Mouse (Mus musculus) induced T-regulatory cell, adult 2 months (primary cell): Measurements from ENCODE around the gene Med11.

Experiments
- DNase-seq: peaks from one replicate; pipeline ENCODE4 v3.0.0-alpha.2; 2012; ENCODE audit warnings: low read depth

The Med11 gene

DNA sequence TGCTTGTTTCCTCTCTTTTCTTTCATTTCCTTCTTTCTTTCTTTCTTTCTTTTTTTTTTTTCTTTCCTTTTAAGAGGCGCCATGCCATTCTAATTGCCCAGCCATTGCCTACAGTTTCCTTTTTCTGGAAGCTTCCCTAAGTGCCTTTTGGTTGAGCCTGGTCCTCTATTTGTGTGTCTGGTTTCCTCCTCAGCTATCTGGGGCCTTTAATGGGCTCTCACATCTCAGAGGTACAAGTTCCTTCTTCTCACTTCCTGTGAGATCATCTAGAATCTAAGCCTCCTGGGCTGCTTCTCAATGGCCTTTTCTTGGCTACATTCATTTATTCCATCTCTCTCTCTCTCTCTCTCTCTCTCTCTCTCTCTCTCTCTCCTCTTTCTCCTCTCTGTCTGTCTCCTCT is 4.3 kb upstream of the Med11 start:
- peak; percentile 47 for DNase-seq

DNA sequence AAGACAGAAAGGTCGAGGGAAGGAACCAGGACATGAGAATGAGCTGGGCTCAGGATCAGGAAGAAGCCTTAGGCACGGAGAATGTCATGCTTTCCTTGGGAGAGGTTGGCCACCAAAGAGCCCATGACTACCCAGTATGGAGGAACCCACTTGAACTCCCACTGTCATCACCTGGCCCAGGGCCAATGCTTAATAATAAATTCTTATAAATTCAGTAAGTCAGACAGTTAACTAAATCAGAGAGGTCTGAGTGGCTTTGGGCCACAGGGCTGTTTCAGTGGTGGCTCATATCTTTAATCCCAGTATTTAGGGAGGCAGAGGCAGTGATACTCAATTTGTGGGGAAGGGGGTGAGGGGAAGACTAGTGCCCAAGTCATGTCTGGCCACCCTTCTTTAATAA is 793 bp upstream of the Med11 start:
- no peak for DNase-seq

DNA sequence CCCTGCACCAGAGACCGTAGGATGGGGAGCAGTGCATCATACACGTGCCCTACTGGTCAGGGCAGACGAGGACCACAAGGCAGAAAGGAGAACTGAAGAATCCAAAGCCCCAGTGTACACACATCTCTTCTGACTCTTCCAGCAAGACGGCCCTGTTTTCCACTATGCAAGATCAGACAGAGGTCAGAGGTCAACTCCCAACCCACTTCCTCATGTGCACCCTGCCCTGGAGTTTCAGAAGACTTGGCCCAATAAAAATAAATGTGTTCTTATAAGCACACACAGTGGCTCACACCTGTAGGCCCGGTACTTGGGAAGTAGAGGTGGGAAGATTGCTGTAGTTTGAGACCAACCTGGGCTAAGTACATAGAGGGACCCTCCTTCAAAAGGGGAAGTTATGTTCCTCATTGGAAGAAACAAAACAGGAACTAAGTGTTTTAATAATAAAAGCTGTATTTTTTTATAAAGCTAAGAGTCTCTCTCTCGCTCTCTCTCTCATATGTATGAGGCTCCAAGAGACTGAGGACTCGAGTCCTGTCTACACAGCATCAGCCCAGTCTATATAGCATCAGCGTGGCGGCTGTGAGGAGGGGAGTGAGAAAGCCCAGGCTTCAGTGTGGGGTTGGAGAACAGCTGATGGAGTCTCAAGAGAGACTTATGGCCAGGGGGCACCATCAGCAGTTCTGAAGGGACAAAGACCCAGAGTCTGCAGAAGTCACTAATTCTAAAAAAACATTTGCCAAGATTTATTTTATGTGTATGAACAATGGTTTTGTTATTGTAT is 1.7 kb downstream of the Med11 start:
- peak; percentile 60 for DNase-seq

DNA sequence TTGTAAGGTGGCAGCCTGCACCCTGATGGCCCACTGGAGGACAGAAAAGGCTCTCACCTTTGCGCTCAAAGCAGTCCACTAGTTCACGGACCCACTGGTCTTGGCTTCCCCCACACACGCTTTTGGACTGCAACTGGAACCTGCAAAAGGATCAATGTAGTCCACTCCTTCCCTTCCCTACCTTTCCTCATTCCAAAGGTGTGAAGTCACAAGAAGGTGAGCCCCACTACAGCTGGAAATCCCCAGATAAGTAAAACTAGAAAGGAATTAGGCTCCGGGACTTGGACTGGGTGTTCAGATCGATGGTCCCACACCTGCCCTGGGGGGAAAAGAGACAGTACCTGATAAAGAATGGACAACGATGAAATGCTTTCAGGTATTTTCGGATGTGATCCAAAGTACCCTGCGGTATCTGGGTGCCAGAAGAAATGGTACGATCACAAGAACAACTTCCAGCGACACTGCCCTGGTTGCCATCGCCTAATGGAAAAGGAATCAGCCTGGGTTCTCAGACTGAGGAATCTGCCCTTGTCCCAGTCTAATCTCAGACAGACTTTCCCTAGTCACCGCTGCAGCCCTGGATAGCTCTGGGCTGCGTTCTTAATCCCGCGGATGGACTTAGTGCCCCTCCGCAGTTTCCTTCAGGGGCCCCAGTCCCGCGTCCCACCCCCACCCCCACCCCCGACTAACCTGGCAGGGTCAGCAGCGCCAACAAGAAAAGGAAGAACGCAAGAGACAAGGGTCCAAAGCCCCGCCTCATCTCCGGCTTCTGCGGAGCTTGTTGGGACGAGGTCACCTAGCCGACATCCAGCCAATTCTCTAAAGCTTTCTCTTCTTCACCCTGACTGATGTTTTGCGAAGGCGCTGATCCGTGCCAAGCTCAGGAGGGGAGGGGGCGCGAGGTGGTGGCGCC is 7.2 kb downstream of the Med11 start, which contains the start of gene Zmynd15:
Zmynd15 (plus strand) TSS at position 746 of the 913 bp plus-strand sequence.
- DNase-seq: no peak

DNA sequence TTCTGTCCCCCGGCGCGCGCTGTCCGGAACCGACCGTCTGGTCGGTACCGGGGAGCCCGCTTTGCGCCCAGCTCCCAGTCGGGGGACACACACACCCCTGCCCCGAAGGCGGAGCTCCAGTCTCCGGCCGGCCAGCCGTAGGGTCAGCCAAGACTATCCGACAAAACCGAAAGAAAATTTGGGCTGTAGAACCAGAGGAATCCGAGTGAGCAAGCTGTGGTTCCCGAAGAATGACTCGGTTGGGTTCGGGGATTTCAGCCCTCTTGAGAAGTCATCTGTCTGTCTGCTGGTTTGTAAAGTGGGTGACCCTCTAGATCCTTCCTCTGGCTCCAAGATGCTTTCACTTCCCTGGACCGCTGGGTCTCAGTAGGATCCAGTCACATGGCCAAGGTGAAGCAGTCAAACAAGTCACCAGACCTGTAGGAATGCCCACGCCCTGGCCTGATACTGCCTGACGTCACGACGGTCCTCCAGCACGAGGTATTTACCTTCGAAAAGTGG is 7.9 kb downstream of the Med11 start, which contains the start of gene Cxcl16:
Cxcl16 (minus strand) TSS at position 384 of the 501 bp plus-strand sequence.
- peak; percentile 47 for DNase-seq

DNA sequence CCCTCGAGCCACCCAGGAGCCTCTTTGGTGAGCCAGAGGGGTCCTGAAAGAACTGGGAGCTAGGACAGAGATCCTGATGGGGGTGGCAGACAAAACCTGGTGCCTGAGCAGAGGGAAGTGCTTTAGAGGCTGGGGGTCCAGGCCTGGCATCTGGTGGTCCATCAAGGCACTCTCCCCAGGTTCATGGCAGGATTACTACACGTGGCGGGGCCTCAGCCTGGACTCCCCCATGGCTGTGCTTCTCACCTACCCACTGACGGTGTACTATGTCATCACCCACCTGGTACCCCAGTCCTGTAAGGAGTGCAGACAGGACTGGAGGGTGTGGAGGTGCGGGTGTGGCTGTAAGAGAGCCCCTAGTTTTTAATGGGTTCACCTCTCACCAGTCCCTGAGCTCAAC is 12.3 kb downstream of the Med11 start:
- no peak for DNase-seq

DNA sequence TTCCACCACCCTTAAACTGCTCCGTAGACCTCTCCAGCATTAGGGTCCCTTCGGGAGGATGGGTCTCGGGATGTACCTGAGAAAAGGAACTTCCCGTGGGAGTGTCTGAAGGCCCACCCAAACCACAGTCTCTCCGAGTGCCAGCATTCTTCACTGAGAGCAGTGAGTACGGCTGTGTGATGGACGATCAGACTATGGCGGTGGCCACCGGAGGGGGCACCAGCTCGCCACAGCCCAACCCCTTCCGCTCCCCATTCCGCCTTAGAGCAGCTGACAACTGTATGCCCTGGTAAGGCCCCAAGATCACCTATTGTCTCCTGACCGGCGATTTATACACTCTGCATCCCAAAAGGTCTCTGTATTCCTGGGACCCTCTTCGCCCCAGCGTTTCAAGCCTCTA is 13.5 kb downstream of the Med11 start:
- DNase-seq: no peak

DNA sequence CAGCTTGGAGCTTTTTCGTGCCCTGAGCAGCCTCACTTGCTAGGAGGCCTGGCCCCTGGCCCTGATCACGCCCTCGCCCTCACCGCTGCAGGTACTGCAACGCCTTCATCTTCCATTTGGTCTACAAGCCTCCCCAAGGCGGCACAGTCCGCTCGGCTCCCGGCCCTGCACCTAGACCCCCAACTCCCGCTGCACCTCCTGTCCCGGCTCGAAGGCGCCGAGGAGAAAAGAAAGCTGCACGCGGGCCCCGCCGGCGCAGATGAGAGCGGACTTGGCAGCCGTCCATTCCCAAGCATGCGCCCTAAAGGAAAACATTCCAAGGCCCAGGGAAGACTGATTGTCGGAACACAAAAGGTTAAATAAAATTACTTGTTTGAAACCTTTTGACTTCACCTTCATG is 14.1 kb downstream of the Med11 start:
- DNase-seq: no peak

DNA sequence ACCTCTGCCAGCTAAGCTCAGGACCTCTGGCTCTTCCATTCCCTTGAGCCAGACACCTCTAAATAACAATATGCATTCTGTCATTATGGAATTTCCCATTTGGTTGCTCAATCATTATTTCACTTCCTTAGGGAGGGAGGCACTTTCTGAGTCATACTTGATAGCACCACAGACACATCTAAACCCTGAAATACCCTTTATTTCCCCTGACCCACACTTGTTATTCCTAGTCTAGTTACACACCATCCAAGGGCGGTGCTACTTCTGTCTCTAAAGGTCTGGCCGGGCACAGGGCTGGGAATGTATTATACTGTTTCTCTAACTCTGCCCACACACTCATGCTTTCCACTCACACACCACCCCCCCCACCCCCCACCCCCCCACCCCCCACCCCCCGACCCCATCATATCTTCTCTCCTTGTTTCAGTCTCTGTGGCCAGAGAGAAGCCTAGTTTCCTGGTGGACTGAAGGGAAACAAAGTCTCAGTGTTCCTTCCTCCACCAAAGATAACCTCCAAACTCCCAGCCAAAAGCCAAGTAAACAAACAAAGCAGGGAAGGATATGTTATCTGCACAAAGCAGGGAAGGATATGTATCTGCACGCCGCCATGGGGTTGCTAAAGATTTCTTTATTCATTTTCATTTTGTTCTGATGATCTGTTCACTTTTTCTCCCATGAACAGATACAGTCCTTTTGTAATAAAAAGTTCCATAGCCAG is 16.3 kb downstream of the Med11 start:
- no peak for DNase-seq

DNA sequence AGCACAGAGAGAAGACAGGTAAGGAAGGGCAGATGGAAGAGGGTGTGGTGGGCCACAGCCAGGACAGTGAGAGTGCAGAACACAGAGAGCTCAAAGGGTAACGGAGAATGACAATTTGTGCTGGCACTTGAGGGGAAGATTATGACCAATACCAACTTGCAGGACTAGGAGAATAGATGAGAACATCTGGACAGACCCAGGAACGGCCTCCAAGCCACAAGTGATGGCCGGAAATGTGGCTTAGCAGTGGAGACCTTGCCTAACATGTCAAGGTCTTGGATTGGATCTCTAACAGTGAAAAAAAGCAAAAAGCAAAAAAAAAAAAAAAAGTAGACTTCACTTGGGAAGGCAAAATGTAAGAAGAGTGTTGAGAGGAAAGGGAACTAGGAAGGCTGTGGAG is 18.0 kb downstream of the Med11 start:
- no peak for DNase-seq

DNA sequence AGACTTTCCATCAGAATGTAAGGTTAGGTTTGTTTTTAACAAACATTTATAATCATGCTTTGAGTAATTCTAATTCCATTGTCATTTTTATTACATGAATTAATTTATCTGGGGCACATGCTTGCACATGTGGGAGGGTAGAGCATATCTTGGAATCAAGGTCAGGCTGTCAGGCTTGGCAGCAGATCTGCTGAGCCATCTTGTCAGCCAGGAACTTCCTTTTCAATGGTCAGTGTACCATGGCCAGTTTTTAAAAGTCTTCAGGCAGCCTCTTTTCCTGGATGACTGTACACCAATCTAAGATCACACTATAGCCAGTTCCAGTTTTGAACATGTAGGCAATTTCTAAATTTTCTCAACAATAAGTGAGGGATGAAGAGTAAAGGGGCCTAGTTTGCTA is 21.0 kb downstream of the Med11 start:
- no peak for DNase-seq

DNA sequence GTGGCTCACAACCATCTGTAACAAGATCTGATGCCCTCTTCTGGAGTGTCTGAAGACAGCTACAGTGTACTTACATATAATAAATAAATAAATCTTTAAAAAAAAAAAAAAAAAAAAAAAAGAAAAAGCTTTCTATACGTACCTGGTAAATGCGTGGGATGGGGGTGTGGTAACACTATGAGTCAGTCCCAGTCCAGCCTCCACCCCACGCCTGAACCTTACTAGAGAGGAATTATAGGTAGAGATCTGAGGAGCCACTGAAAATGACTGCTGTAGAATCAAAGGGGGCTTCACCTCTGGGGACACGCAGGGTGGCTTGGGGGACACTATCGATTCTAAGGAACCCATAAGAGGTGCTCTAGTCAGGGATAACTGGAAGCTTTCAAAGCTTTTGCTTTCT is 21.6 kb downstream of the Med11 start:
- peak; percentile 66 for DNase-seq

DNA sequence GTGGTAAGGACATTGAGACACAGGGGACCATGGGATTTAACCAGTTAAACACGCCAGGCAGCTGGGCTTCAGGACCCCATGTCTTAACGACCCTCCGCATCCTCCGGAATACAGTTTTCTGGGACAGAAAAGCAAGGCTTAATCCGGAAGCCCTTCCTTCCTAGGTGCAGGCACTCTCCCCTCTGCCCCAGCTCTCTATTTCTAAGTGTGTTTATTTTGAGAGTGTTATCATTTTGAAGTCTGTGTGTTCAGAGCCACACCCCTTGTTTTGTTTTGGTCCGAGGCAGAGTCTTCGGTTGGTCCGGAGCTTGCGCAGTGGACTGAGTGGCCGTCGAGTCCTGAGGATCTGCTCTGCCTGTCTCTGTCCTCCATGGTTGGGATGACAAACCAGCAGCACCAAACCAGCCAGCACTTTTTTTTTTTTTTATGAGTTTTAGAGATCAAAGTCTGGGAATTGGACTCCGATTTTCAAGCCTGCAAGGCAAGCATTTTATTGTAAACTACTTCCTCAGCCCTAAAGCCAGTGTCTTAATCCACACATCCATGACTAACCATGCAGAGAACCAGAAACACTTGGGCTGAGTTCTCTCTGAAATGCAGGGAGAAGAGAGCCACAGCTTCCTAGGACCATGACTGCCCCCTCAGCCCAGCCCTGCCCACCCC is 23.3 kb downstream of the Med11 start:
- DNase-seq: no peak

DNA sequence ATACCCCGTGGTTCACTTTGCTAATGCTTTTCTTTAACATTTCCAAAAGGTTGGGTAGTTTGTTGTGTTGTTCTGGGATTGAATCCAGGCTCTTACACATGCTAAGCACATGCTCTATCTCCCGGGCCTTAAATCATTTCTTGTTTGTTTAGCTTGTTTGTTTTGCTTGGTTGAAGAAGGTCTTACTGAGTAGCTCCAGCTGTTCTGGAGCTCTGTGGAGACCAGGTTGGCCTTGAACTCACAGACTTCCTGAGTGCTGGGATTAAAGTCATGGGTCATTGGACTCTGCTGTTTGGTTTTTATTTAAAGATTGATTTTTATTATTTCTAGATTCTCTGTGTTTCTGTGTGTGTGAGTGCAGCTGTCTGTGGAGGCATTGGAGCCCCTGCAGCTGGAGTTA is 33.8 kb downstream of the Med11 start:
- no peak for DNase-seq

DNA sequence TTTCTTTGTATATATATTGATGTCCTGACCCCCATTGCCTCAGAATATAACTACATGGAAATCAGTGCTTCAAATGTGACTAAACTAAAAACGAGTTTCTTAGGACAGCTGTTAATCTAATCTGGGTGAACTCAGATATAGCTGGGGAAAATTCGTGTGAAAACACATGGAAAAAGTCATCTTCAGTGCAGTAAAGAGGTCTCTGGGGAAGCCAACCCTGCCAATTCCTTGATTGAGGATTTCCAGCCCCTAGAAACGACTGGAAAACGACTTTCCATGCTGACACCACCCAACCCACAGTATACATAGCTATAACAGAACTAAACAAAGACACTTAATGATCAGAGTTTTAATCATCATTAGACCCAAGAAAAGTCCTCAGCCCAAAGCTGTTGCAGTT is 36.1 kb downstream of the Med11 start:
- no peak for DNase-seq

DNA sequence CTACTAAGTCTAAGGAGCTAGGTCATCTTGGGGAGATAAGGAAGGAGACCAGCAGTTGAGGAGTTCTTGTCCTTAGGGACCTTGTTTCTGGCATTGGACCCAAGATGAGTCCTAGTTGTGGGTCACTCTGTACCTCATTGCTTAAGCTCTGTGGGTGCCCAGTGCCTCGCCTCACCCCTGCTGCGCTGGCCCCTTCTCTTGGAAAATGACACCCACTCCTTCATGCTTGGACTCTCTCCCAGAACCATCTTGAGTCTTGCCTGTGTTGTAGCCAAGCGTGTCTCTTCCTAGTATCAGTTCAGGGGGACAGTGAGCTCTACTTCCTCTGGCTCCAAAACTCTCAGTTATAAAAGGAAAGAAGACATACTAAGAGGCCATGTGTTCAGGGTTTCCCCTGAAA is 37.4 kb downstream of the Med11 start:
- no peak for DNase-seq

DNA sequence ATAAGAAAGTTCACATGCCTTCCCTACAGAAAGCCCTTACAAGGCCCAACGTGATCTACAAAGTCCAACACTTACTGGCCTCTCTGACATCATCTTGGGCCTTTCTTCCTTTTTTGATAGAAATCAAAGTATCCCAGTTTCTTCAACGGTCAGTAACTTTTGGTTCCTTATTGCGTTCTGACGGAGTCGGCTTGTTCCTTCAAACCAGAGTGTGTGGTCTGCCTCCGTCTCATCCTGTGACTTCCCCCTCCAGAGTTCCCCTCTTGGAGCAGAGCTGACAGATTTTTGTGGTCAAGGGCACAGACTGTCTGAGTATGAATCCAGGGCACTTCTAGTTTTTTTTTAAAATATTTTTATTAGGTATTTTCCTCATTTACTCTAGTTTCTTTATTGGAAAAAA is 38.0 kb downstream of the Med11 start:
- no peak for DNase-seq

DNA sequence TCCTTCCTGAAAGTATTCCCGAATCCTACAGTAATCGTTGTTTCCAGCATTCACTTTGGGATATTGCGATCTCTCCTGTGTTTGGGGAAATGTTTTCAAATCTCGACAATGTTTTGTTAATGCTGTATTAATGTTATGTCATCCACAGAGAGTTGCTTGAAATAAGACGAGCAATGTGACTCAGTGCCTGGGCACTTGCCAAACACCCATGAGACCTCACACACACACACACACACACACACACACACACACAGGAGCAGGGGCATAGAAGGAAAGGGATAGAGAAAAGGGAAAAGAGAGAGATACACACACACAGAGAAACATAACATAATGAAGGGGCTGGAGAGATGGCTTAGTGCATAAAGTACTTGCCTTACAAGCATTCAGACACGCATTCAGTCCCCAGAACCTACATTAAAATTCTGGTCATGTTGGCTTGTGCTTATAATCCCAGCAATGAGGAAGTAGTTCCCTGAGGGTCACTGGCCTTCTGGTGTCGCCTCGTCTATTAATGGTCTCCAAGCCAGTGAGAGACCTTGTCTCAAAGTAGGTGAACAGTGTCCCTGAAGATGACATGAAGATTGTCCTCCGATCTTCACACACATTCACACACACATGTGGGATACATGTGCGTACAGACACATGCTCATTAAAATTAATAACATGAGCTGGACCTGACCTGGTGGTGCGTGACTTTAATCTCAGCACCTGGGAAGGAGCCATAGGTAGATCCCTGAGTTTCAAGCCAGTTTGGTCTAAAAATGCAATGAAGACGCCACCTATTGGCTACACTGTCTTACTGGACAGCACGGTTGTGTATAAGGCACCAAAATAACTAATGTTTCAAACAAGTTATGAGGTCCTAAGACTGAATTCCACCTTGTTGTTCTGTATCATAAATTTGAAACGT is 48.1 kb downstream of the Med11 start:
- DNase-seq: peak; percentile 47

DNA sequence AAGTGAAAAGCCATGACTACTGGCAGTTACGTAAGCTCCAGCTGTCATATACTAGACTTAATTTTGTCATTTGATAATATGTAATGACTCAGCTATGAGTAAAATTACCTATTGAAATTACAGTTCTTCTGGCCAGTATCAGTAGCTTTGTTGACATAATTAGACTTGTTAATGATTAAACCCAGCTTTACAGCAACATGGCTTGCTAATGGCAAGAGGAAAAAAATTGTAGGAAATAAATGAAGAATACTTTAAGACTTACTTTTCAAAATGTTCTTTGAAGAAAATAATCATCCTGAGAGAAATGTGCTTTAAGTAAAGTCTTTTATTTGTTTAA is 48.7 kb downstream of the Med11 start:
- no peak for DNase-seq

DNA sequence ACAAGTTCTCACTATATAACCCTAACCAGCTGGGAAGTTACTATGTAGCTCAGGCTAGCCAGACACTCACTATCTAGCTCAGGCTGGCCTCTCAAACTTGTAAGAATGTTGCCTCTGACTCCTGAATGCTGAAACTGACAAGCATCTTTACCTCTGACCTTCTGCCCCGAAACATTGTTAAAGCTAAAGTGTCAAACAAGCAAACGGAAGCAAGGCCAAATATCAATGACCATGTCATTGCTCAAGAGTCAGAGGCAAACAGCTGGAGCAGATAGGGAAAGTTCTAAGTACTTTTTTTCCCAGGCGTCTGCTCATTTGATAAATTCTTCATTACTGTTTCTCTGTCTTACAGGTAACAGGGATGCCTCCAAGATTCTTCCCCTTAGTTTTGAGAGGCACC is 50.3 kb downstream of the Med11 start:
- DNase-seq: no peak
